Mouse (Mus musculus) heart, embryonic 10.5 days (tissue): ENCODE measurements at regions not wholly inside any gene's neighbourhood (a gene's known extent, or its start where the extent isn't known, plus 50 kb on each side); places are given as distances from the start of the nearest gene placed in this dataset.
A peak's percentile ranks its signal among the peaks of the same experiment; 100 is the strongest.

ENCODE experiments used
- DNase-seq: peaks from one replicate; pipeline ENCODE4 v3.0.0-alpha.2; 2017; ENCODE audit warnings: low spot score
- H3K27ac ChIP-seq: fragments of 300-500 bp; sonication (generic); 2 replicates; pipeline ENCODE4 v1.5.1; 2016; ENCODE audit warnings: mild to moderate bottlenecking
- H3K27me3 ChIP-seq: fragments of 300-500 bp; sonication (generic); 2 replicates; pipeline ENCODE4 v1.6.1; 2016; ENCODE audit warnings: mild to moderate bottlenecking; ENCODE audit not compliant: poor library complexity, insufficient read depth, severe bottlenecking
- H3K36me3 ChIP-seq: fragments of 300-500 bp; sonication (generic); 2 replicates; pipeline ENCODE4 v1.6.1; 2016; ENCODE audit warnings: mild to moderate bottlenecking, moderate library complexity
- H3K4me1 ChIP-seq: fragments of 300-500 bp; sonication (generic); 2 replicates; pipeline ENCODE4 v1.6.1; 2016; ENCODE audit warnings: mild to moderate bottlenecking
- H3K4me3 ChIP-seq: fragments of 300-500 bp; sonication (generic); 2 replicates; pipeline ENCODE4 v1.5.1; 2016; ENCODE audit warnings: mild to moderate bottlenecking, moderate library complexity
- H3K9me3 ChIP-seq: fragments of 300-500 bp; sonication (generic); 2 replicates; pipeline ENCODE4 v1.6.1; 2016; ENCODE audit warnings: mild to moderate bottlenecking, moderate library complexity
- WGBS: fragments of 180-500 bp; shearing (Covaris S2); methylation state at CpG from one replicate; pipeline ENCODE4 v1.1.7; 2016; 5-methylcytosine and 5-hydroxymethylcytosine counted together

DNA sequence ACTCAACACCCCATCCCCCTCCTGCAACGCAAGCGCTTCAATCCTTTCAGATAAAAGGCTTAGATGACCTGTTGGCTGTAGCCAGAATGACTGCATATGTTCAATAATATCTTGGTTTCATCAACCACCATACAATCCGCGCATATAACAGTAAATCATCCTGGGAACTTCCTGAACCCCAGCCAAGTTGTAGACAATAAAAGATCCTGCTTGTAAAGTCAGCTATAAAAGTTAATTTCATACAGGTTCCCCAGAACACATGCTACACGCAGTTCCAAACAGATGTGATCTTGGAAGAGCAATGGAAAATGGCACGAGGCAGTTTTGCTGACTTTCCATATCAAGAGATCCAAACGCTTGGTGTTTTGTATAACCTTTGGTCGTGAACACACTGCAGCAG, 342.5 kb upstream of the Jarid2 start:
- no peak overlapping the region for H3K4me3 ChIP-seq
- H3K36me3 ChIP-seq, result no peaks in the 10 kb centered on the region
- H3K27ac ChIP-seq, result no peak overlapping the region
- 87% methylated on average over 8 of the region's 8 CpGs for WGBS
- H3K27me3 ChIP-seq, result no peaks in the 10 kb centered on the region
- H3K9me3 ChIP-seq, result no peaks in the 10 kb centered on the region
- H3K4me1 ChIP-seq, result no peaks in the 10 kb centered on the region
- DNase-seq, result no peak

GRCm38 (mm10) chr13:44389696-44390095, 339.6 kb upstream of the Jarid2 start:
- Histone ChIP-seq H3K9me3 (no peaks in the 10 kb centered on the region), H3K36me3 (no peaks in the 10 kb centered on the region), H3K27me3 (no peaks in the 10 kb centered on the region), H3K4me3 (no peak overlapping the region), H3K4me1 (no peaks in the 10 kb centered on the region), H3K27ac (no peak overlapping the region)
- no peak for DNase-seq
- 85% methylated on average over 5 of the region's 5 CpGs for WGBS

DNA sequence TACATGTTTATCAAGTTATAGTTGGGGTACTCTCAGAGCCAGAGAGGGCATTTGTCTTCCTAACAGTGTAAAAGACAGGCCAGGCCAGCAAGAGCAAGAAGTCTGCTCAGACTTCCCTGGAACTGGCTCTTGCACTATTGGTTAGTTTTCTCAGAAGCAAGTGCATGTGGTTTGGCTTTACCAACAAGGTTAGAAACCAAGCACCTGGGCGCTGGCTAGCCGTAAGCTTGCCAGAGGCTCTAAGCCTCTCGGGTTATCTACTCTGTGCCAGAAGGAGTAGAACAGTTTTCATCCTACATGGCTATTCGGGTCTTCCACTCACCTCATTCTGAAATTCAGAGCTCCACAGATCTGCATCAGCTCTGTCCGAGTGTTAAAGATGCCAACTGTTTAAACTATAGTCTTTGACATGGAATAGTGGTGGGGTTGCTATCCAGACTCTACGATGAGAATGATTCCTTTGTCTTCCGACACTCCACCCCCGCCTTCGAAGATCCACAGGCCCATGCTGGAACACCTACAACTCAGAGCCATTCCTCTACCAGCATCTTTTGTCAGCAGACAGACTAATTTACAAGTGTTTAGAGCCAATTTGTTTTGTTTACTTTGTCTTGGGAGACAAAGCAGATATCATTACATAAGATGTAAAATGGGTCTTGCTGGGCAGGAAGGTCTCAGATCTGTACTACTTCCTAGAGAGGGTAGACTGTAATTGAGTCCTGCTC, 338.4 kb upstream of the Jarid2 start:
- Histone ChIP-seq H3K4me3 (no peak overlapping the region), H3K4me1 (no peaks in the 10 kb centered on the region), H3K27me3 (no peaks in the 10 kb centered on the region), H3K36me3 (no peaks in the 10 kb centered on the region), H3K9me3 (no peaks in the 10 kb centered on the region), H3K27ac (no peak overlapping the region)
- no peak for DNase-seq
- 86% methylated on average over 9 of the region's 9 CpGs for WGBS

DNA sequence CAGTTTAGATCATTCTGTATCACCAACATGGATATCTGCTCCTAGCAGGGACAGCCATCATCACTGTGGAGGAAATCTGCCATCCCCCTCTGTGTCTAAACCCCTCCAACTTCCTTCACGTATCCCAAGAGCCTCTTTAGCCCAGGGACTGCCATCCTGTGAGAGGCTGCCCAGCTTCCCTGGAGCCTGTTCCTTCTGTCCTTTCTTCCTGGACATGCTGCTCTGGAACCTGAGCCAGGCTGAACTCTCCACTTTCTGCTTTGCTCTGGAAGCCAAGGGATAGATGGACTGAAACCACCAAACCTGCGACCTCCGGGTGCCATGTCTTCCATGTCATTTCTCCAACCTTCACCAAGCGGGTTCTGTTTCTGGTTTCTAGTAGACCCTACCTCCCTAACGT, 335.3 kb upstream of the Jarid2 start:
- Histone ChIP-seq H3K36me3 (no peaks in the 10 kb centered on the region), H3K4me1 (no peaks in the 10 kb centered on the region), H3K27ac (no peak overlapping the region), H3K27me3 (no peaks in the 10 kb centered on the region), H3K4me3 (no peak overlapping the region), H3K9me3 (no peaks in the 10 kb centered on the region)
- 77% methylated on average over 5 of the region's 5 CpGs for WGBS
- no peak for DNase-seq

DNA sequence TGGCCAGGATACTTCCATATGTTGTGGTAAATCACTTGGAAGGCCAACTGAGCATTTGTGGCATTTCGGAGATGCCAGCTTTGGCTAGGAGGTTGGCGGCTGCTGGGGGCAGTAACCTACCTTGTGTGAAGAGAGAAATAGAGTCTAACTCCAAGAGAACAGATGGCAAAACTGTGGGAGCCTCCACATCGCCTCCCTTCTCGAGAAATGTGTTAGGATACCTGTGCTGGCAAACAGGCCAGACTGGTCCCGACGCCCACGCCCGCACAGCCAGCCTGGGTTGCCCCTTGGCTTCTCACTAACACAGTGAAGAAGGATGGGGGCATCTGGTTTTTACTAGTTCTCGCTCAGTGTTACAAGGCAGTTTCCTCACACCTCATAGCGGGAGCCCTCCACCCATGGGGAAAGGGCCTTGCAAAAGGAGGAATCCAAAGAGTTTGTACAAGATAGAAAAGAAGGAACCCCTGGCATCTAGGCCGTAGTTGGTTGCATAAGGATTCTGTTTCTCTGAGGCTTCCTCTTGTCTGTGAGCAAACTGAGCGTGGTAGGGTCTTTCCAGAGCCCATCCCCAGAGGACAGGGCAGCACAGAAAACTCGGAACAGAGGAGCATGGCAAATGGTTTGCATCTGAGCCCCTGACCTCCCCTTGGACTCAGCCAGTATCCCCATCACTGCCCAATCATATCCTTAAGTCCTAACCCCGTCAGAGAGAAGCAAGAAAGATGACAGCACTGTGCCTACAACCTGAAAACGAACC, 330.5 kb upstream of the Jarid2 start:
- H3K36me3 ChIP-seq, result no peaks in the 10 kb centered on the region
- 84% methylated on average over 15 of the region's 15 CpGs for WGBS
- H3K9me3 ChIP-seq, result no peaks in the 10 kb centered on the region
- no peak overlapping the region for H3K27ac ChIP-seq
- DNase-seq, result no peak
- 0 out of 2 replicates have a peak, but pooled peaks cover 7% of the 10 kb centered on the region for H3K4me1 ChIP-seq
- no peak overlapping the region for H3K4me3 ChIP-seq
- no peaks in the 10 kb centered on the region for H3K27me3 ChIP-seq

- H3K4me1 ChIP-seq, result peaks cover 12% of the 10 kb centered on the region
- H3K9me3 ChIP-seq, result no peaks in the 10 kb centered on the region
- no peaks in the 10 kb centered on the region for H3K36me3 ChIP-seq
- no peak overlapping the region for H3K4me3 ChIP-seq
- no peak overlapping the region for H3K27ac ChIP-seq
- 60% methylated on average over 3 of the region's 4 CpGs for WGBS
- H3K27me3 ChIP-seq, result no peaks in the 10 kb centered on the region
- DNase-seq, result no peak
Observed at GRCm38 (mm10) chr13:44399370-44399685, 329.9 kb upstream of the Jarid2 start.

- Histone ChIP-seq H3K9me3 (no peaks in the 10 kb centered on the region), H3K4me3 (no peak overlapping the region), H3K27ac (no peak overlapping the region), H3K27me3 (no peaks in the 10 kb centered on the region), H3K36me3 (no peaks in the 10 kb centered on the region), H3K4me1 (peaks cover 16% of the 10 kb centered on the region)
- WGBS, result 77% methylated on average over 7 of the region's 7 CpGs
- no peak for DNase-seq
Observed at GRCm38 (mm10) chr13:44399831-44400321, 329.4 kb upstream of the Jarid2 start.

- WGBS, result 64% methylated on average over 8 of the region's 8 CpGs
- Histone ChIP-seq H3K9me3 (no peaks in the 10 kb centered on the region), H3K27ac (peak overlapping the region; percentile 47)
Observed at GRCm38 (mm10) chr13:44404010-44404575, 325.2 kb upstream of the Jarid2 start.

GRCm38 (mm10) chr13:44407307-44407706, 322.0 kb upstream of the Jarid2 start:
- DNase-seq, result no peak
- H3K4me1 ChIP-seq, result peaks cover 29% of the 10 kb centered on the region
- no peaks in the 10 kb centered on the region for H3K27me3 ChIP-seq
- 92% methylated on average over 2 of the region's 2 CpGs for WGBS
- no peak overlapping the region for H3K27ac ChIP-seq
- H3K4me3 ChIP-seq, result no peak overlapping the region
- no peaks in the 10 kb centered on the region for H3K36me3 ChIP-seq
- no peaks in the 10 kb centered on the region for H3K9me3 ChIP-seq

More at GRCm38 (mm10) chr13:44404010-44404575, 325.2 kb upstream of the Jarid2 start:
- DNase-seq, result no peak
- Histone ChIP-seq H3K4me3 (no peak overlapping the region), H3K4me1 (peaks cover 25% of the 10 kb centered on the region), H3K36me3 (no peaks in the 10 kb centered on the region), H3K27me3 (no peaks in the 10 kb centered on the region)

GRCm38 (mm10) chr13:44408619-44408959, 320.7 kb upstream of the Jarid2 start:
- Histone ChIP-seq H3K9me3 (no peaks in the 10 kb centered on the region), H3K4me1 (peaks cover 32% of the 10 kb centered on the region), H3K36me3 (no peaks in the 10 kb centered on the region), H3K4me3 (no peak overlapping the region), H3K27ac (no peak overlapping the region; the same call in none of the 2 replicates), H3K27me3 (no peaks in the 10 kb centered on the region)
- no peak for DNase-seq
- WGBS, result 62% methylated on average over 6 of the region's 6 CpGs

- 51% methylated on average over 14 of the region's 14 CpGs for WGBS
- no peaks in the 10 kb centered on the region for H3K36me3 ChIP-seq
- DNase-seq, result no peak
- no peaks in the 10 kb centered on the region for H3K9me3 ChIP-seq
- H3K4me1 ChIP-seq, result peaks cover 28% of the 10 kb centered on the region
- no peak overlapping the region for H3K4me3 ChIP-seq
- H3K27me3 ChIP-seq, result no peaks in the 10 kb centered on the region
- peak overlapping the region; percentile 56 for H3K27ac ChIP-seq
Observed at GRCm38 (mm10) chr13:44408960-44409719, 320.1 kb upstream of the Jarid2 start.

DNA sequence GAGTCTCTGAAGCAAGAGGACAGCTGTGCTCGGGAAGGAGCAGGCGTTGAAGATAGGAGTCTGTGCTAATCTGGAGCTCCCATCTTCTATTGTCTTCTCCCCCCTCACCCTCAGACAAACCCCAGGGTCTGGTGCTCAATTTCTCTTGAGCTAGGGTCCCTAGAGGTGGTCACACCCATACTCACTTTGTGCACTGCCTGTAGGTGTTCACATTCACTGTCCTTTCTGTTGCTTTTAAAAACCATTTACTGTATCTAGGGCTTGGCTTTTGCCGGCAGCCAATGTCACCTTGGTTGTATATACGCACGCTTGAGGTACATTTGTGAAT, 319.6 kb upstream of the Jarid2 start:
- Histone ChIP-seq H3K4me3 (no peak overlapping the region), H3K4me1 (peaks cover 23% of the 10 kb centered on the region), H3K36me3 (no peaks in the 10 kb centered on the region), H3K9me3 (no peaks in the 10 kb centered on the region), H3K27me3 (no peaks in the 10 kb centered on the region), H3K27ac (peak overlapping the region; percentile 56)
- no peak for DNase-seq
- WGBS, result 79% methylated on average over 5 of the region's 5 CpGs
